Mouse (Mus musculus) granulocyte monocyte progenitor cell, adult 5-6 weeks (primary cell): Measurements from ENCODE around the gene Zfp319. TPM values are rescaled to one million over a fixed set of nuclear protein-coding genes. Genes with fewer than 3 reads are reported as not detected.
A peak's percentile ranks its signal among the peaks of the same experiment; 100 is the strongest.

Experiments used
- ATAC-seq: replicated peaks from 2 replicates; pipeline ENCODE4 v1.8.0; 2016; ENCODE audit warnings: mild to moderate bottlenecking, moderate TSS enrichment, inconsistent platforms; ENCODE audit not compliant: poor library complexity, severe bottlenecking
- total RNA-seq, 2 experiments: library from RNA; stranded (forward) in 1 of 2; stranded (reverse) in 1 of 2; fragments of 200-712, 200-1000 nt in 1 of 2; fragments of >200 nt in 1 of 2; fragmentation: Nextera tagmentation in 1 of 2; gene quantifications; 2 replicates each; pipeline ENCODE4 v1.2.3; 2014 to 2017

Gene Zfp319
- total RNA-seq, 2 experiments from 2014 or later = 2.2 to 6.9 TPM

DNA sequence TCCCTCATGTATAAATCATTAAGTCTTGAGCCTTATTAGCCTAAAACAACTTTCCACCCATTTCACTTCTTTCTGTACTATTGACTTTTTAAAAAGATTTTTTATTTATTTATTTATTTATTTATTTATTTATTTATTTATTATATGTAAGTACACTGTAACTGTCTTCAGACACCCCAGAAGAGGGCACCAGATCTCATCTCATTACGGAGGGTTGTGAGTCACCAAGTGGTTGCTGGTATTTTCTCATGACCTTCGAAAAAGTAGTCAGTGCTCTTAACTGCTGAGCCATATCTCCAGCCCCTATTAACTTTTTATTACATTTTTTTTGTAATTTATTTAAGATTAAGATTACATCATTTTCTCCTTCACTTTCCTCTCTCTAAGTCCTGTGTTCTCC, 17.0 kb downstream of the Zfp319 start:
- no peak for ATAC-seq

GRCm38 (mm10) chr8:95313857-95314256, 17.9 kb downstream of the Zfp319 start:
- ATAC-seq = no peak

GRCm38 (mm10) chr8:95312836-95313235, 18.9 kb downstream of the Zfp319 start:
- peak; percentile 93 for ATAC-seq

DNA sequence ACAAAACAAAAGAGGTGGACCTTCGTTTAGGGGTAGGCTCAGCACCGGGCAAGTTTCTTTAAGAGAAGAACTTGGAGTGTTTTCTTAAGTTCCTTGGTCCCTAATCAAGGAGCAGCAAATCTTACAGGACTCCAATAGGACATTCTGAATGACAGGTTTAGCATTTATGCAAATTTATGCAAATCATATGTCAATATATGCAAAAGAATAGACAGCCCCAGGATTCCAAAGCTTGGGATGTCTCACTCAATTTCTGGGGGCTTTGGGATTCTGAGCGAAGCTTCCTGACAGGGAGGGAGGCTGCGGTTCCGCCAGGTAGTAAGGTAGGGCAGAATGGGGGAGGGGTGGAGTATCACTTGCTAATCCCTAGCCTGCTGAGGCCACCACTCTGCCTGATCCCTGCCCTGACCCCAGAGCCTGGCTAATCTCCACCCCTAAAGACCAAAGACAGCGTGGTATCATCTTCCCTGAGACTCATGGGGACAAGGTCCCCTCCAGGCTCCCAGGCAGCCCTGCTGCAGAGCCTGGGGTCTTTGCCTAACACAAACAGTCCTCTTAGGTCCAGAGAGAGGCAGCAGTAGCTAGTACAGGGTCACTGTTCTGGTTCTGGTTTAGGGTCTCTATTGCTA, 21.3 kb downstream of the Zfp319 start, which contains the start of gene Tepp:
TSS of gene Tepp (plus strand) at position 225 of the 629 bp plus-strand sequence.
- ATAC-seq = no peak

DNA sequence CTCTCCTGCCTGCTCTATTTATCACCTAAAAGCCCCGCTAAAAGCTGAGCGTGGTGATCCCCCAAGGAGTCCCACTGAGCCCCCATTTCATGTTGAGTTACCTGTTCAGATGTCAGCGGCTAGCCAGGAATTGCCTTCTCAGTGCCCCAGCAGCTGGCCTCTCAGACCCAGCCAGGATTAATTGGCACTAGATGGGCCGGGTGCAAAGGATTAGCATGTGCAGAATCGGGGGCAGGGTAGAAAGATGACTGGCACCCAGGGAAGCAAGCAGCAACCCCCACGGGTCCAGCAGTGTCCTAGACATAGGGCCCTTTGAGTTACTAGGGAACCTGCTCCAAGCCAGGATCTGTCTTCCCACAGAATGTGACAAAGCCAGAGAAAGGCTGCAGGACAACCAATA, 25.3 kb downstream of the Zfp319 start, which contains the start of gene Cngb1:
TSS of gene Cngb1 (minus strand) at position 155 of the 400 bp plus-strand sequence.
- no peak for ATAC-seq

DNA sequence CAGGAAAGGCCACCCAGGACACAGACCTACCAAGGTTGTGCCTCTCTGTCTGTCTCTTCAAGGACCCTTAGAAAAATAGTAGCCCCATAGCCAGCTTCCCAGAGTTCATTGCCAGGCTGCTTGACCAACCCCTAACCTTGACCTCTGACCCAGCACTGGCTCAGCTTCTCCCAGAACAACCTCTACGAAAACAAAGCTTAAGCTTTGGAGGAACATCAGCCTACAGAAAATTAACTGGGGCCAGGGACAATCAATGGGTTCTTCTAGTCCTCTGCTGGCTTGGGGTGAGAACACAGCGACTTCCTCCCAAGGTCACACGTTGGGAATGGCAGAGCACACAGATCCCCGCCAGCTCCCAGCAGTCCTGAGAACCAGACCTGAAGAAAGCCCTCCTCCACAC, 26.2 kb downstream of the Zfp319 start:
- no peak for ATAC-seq

GRCm38 (mm10) chr8:95302410-95302809, 29.3 kb downstream of the Zfp319 start:
- peak; percentile 92 for ATAC-seq

DNA sequence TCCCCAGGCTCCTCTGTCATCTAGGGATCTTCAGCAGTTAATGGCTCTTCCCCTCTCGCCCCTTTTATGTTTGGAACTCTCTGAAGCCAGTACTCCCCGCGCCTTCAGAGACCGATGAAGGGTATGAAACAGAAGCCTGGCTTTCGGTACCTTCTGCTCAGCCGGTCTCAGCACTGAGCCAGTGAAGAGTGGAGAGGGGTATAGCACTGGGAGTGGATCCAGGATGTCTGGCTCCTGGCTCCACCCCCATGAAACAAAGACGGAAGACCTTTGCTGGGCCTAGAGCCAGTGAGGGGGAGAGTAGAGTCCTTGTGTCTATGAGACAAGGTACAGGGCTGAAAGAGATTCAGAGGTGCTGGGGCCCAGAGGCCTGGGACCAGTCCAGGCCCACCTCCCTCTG, 37.9 kb downstream of the Zfp319 start:
- ATAC-seq = peak; percentile 71

GRCm38 (mm10) chr8:95293172-95293571, 38.6 kb downstream of the Zfp319 start:
- ATAC-seq = peak; percentile 69

DNA sequence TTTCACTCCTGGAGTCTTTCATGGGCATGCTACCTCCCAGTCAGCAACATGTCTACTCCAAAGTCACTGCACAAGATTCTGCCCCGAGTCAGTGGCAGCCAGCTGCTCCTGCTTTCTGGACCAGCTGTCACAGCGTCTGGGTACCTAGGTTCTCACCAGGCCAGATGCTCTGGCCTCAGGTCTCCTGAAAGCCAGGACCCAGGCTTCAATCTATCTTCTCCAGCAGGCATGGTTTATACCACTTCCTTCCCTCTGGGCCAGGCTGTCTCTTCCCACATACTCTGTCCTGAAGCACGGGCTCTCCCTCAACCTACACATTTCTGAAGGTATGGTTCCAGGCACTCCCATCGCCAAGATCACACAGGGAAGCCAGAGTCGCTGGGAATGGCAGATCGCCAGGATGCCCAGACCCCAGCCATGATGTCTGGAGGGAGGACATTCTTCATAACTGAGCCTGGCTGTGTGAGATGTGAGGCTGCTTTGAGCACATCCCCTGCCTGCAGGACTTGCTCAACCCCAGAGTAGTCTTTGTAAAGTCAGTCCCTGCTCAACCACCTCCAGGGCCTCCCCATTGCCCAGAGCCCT, 42.6 kb downstream of the Zfp319 start:
- 0 out of 2 replicates have a peak, but pooled peaks have one; percentile 23 for ATAC-seq

DNA sequence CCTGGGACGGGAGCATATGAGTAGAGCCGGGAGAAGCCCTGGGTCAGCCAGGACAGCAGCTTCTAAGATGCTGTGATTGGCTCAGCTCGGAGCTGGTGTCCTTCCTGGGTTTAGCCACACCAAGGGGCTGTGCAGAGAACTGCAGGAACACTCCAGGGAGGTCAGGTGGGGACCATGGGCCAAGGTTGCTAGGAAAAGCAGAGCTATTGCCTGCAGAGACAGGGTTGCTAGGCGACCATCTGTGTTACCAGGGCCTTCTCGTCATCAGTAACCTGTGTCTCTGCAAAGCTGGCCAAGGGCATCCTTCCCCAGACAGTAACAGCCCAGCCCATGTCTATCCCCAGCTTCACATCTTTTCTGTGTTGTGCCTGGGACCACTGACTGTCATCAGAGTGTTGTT, 50.3 kb downstream of the Zfp319 start:
- no peak for ATAC-seq

Other genes starting within 250 kb of the Zfp319 start
- gene Kifc3, start 129.1 kb downstream of the Zfp319 start, total RNA-seq (2014; fragmentation: Nextera tagmentation) = 0.26 and 1.1 TPM in 2 replicates
- gene Kifc3, start 129.1 kb downstream of the Zfp319 start, total RNA-seq (2017) = 3.2 and 4.1 TPM in 2 replicates
- 8.2 and 8.5 TPM in 2 replicates for gene Cngb1, start 25.4 kb downstream of the Zfp319 start, total RNA-seq (2014; fragmentation: Nextera tagmentation)
- 8.6 and 10.0 TPM in 2 replicates for gene Cngb1, start 25.4 kb downstream of the Zfp319 start, total RNA-seq (2017)
- gene Tepp, start 21.4 kb downstream of the Zfp319 start, total RNA-seq (2014; fragmentation: Nextera tagmentation) = not detected in 2 replicates
- not detected in 2 replicates for gene Tepp, start 21.4 kb downstream of the Zfp319 start, total RNA-seq (2017)
- 41.5 and 44.1 TPM in 2 replicates for gene Usb1, start 334 bp upstream of the Zfp319 start, total RNA-seq (2014; fragmentation: Nextera tagmentation)
- gene Usb1, start 334 bp upstream of the Zfp319 start, total RNA-seq (2017) = 31.4 and 36.8 TPM in 2 replicates
- not detected in 2 replicates for gene Mmp15, start 20.3 kb upstream of the Zfp319 start, total RNA-seq (2014; fragmentation: Nextera tagmentation)
- 0.13 and 0.21 TPM in 2 replicates for gene Mmp15, start 20.3 kb upstream of the Zfp319 start, total RNA-seq (2017)
- 62.1 and 78.1 TPM in 2 replicates for gene Cfap20, start 102.9 kb upstream of the Zfp319 start, total RNA-seq (2014; fragmentation: Nextera tagmentation)
- gene Cfap20, start 102.9 kb upstream of the Zfp319 start, total RNA-seq (2017) = 62.8 and 65.6 TPM in 2 replicates
- gene Csnk2a2, start 158.1 kb upstream of the Zfp319 start, total RNA-seq (2014; fragmentation: Nextera tagmentation) = 78.4 and 99.4 TPM in 2 replicates
- gene Csnk2a2, start 158.1 kb upstream of the Zfp319 start, total RNA-seq (2017) = 22.6 and 43.6 TPM in 2 replicates
- not detected in 2 replicates for gene Ccdc113, start 202.1 kb upstream of the Zfp319 start, total RNA-seq (2014; fragmentation: Nextera tagmentation)
- gene Ccdc113, start 202.1 kb upstream of the Zfp319 start, total RNA-seq (2017) = not detected in 2 replicates
- not detected in 2 replicates for gene Prss54, start 244.4 kb upstream of the Zfp319 start, total RNA-seq (2014; fragmentation: Nextera tagmentation)
- gene Prss54, start 244.4 kb upstream of the Zfp319 start, total RNA-seq (2017) = not detected in 2 replicates